Mouse (Mus musculus) lung, postnatal 0 days (tissue): ENCODE results near the gene Cd9. TPM values are rescaled to one million over a fixed set of nuclear protein-coding genes. Genes with fewer than 3 reads are reported as not detected.
A peak's percentile ranks its signal among the peaks of the same experiment; 100 is the strongest.

Experiments
- ATAC-seq: fragments of 200-750 bp; cut with Nextera tagmentation; 2 replicates; pipeline ENCODE4 v1.8.0; 2017; ENCODE audit warnings: moderate library complexity
- DNase-seq: peaks from one replicate; pipeline ENCODE4 v3.0.0-alpha.2; 2016; ENCODE audit warnings: low spot score
- H3K27ac ChIP-seq: fragments of 300-500 bp; sonication (generic); 2 replicates; pipeline ENCODE4 v1.5.1; 2014; ENCODE audit warnings: antibody characterized with exemption, mild to moderate bottlenecking, low read length, mixed read lengths
- H3K27me3 ChIP-seq: fragments of 300-500 bp; sonication (generic); replicated peaks from 2 replicates; pipeline ENCODE4 v1.6.1; 2014; ENCODE audit warnings: low read length, mixed read lengths; ENCODE audit not compliant: insufficient read depth
- H3K36me3 ChIP-seq: fragments of 300-500 bp; sonication (generic); 2 replicates; pipeline ENCODE4 v1.6.1; 2014; ENCODE audit warnings: low read length, mixed read lengths; ENCODE audit not compliant: insufficient read depth
- H3K4me1 ChIP-seq: fragments of 300-500 bp; sonication (generic); 2 replicates; pipeline ENCODE4 v1.6.1; 2014; ENCODE audit warnings: antibody characterized with exemption, low read depth, low read length, mixed read lengths; ENCODE audit not compliant: insufficient read depth
- H3K4me2 ChIP-seq: fragments of 300-500 bp; sonication (generic); replicated peaks from 2 replicates; pipeline ENCODE4 v1.6.1; 2014; ENCODE audit warnings: low read depth, mild to moderate bottlenecking, low read length, moderate library complexity, mixed read lengths
- H3K4me3 ChIP-seq: fragments of 300-500 bp; sonication (generic); 2 replicates; pipeline ENCODE4 v1.5.1; 2014; ENCODE audit warnings: low read depth, low read length
- H3K9ac ChIP-seq: fragments of 300-500 bp; sonication (generic); replicated peaks from 2 replicates; pipeline ENCODE4 v1.6.1; 2014; ENCODE audit warnings: low read depth, mild to moderate bottlenecking
- H3K9me3 ChIP-seq: fragments of 300-500 bp; sonication (generic); 2 replicates; pipeline ENCODE4 v1.6.1; 2016; ENCODE audit warnings: low read length, mixed read lengths
- CTCF ChIP-seq: IDR thresholded peaks from 2 replicates; pipeline ENCODE4 v1.5.1; 2016; ENCODE audit warnings: antibody characterized with exemption, mild to moderate bottlenecking
- EP300 ChIP-seq: IDR thresholded peaks from 2 replicates; pipeline ENCODE4 v1.6.1; 2016; ENCODE audit warnings: antibody characterized with exemption, mild to moderate bottlenecking, control low read depth
- WGBS: fragments of 180-500 bp; shearing (Covaris S2); extraction: QIAGEN DNeasy Blood & Tissue Kit; methylation state at CpG from one replicate; pipeline ENCODE4 v1.1.7; 2014; 5-methylcytosine and 5-hydroxymethylcytosine counted together
- polyA plus RNA-seq: library from polyadenylated mRNA; unstranded; fragments of >200 nt; fragmentation: Nextera tagmentation; extraction: Ambion mirVana; gene quantifications from 2 replicates; pipeline ENCODE4 v1.2.1, GENCODE M21; 2015

Gene Cd9
- polyA plus RNA-seq, 1 experiment from 2014 or later, result 962 TPM

- ATAC-seq (peak; percentile 12; the same call in 1 of the 2 replicates), DNase-seq (peak; percentile 22)
- Histone ChIP-seq H3K27me3 (no peaks in the 10 kb centered on the region), H3K4me3 (no peak overlapping the region), H3K9ac (no peak overlapping the region), H3K4me2 (no peak overlapping the region), H3K9me3 (no peaks in the 10 kb centered on the region), H3K36me3 (no peaks in the 10 kb centered on the region), H3K4me1 (no peaks in the 10 kb centered on the region; the same call in 1 of the 2 replicates), H3K27ac (no peak overlapping the region)
- TF ChIP-seq EP300 (no peak), CTCF (peak; percentile 9; the same call in 1 of the 2 replicates)
- WGBS, result 31% methylated on average over 5 of the region's 5 CpGs
Observed at GRCm38 (mm10) chr6:125521558-125522193, 27.1 kb upstream of the Cd9 start.

- 21% methylated on average over 11 of the region's 11 CpGs for WGBS
- Histone ChIP-seq H3K4me3 (no peak overlapping the region), H3K4me2 (no peak overlapping the region), H3K27ac (no peak overlapping the region), H3K4me1 (peaks cover 4% of the 10 kb centered on the region; the same call in 1 of the 2 replicates), H3K27me3 (no peaks in the 10 kb centered on the region), H3K9ac (no peak overlapping the region), H3K9me3 (no peaks in the 10 kb centered on the region), H3K36me3 (no peaks in the 10 kb centered on the region)
- DNase-seq, result peak; percentile 57
- peak; percentile 51 for ATAC-seq
- no peak for TF ChIP-seq CTCF
- TF ChIP-seq EP300, result no peak
Observed at GRCm38 (mm10) chr6:125515503-125516315, 21.1 kb upstream of the Cd9 start.

GRCm38 (mm10) chr6:125512950-125513596 is 18.5 kb upstream of the Cd9 start:
- no peaks in the 10 kb centered on the region for H3K27me3 ChIP-seq
- peak; percentile 77 for DNase-seq
- H3K4me3 ChIP-seq, result no peak overlapping the region
- H3K4me1 ChIP-seq, result peaks cover 4% of the 10 kb centered on the region; the same call in 1 of the 2 replicates
- H3K9me3 ChIP-seq, result no peaks in the 10 kb centered on the region
- WGBS, result 20% methylated on average over 6 of the region's 6 CpGs
- TF ChIP-seq EP300 (no peak; the same call in 1 of the 2 replicates), CTCF (no peak)
- H3K36me3 ChIP-seq, result no peaks in the 10 kb centered on the region
- H3K9ac ChIP-seq, result no peak overlapping the region
- H3K27ac ChIP-seq, result no peak overlapping the region; the same call in 1 of the 2 replicates
- ATAC-seq, result peak; percentile 80
- no peak overlapping the region for H3K4me2 ChIP-seq

GRCm38 (mm10) chr6:125511196-125511595 is 16.6 kb upstream of the Cd9 start:
- Histone ChIP-seq H3K9me3 (no peaks in the 10 kb centered on the region), H3K27ac (no peak overlapping the region), H3K36me3 (no peaks in the 10 kb centered on the region), H3K4me3 (no peak overlapping the region), H3K4me1 (peaks cover 4% of the 10 kb centered on the region; the same call in 1 of the 2 replicates), H3K9ac (no peak overlapping the region), H3K27me3 (no peaks in the 10 kb centered on the region), H3K4me2 (no peak overlapping the region)
- ATAC-seq, result no peak
- TF ChIP-seq EP300, result no peak
- DNase-seq, result no peak
- 70% methylated on average over 7 of the region's 7 CpGs for WGBS

- H3K27me3 ChIP-seq, result no peaks in the 10 kb centered on the region
- no peaks in the 10 kb centered on the region for H3K36me3 ChIP-seq
- H3K9me3 ChIP-seq, result no peaks in the 10 kb centered on the region
- DNase-seq (no peak), ATAC-seq (no peak)
- H3K27ac ChIP-seq, result no peak overlapping the region
- no peak for TF ChIP-seq CTCF
- no peak for TF ChIP-seq EP300
- peaks cover 4% of the 10 kb centered on the region; the same call in 1 of the 2 replicates for H3K4me1 ChIP-seq
- H3K4me2 ChIP-seq, result no peak overlapping the region
- H3K9ac ChIP-seq, result no peak overlapping the region
- no peak overlapping the region for H3K4me3 ChIP-seq
Observed at GRCm38 (mm10) chr6:125510645-125511044, 16.1 kb upstream of the Cd9 start.

GRCm38 (mm10) chr6:125509783-125510182 is 15.2 kb upstream of the Cd9 start:
- DNase-seq (no peak), ATAC-seq (no peak)
- Histone ChIP-seq H3K9me3 (no peaks in the 10 kb centered on the region), H3K4me1 (peaks cover 4% of the 10 kb centered on the region; the same call in 1 of the 2 replicates), H3K27ac (no peak overlapping the region), H3K9ac (no peak overlapping the region), H3K4me2 (no peak overlapping the region), H3K4me3 (no peak overlapping the region), H3K36me3 (no peaks in the 10 kb centered on the region), H3K27me3 (no peaks in the 10 kb centered on the region)
- 55% methylated on average over 3 of the region's 3 CpGs for WGBS
- TF ChIP-seq EP300 (no peak), CTCF (no peak)
